7 mouse cellular contexts compared by ENCODE assay signal in the genomic region with DNA sequence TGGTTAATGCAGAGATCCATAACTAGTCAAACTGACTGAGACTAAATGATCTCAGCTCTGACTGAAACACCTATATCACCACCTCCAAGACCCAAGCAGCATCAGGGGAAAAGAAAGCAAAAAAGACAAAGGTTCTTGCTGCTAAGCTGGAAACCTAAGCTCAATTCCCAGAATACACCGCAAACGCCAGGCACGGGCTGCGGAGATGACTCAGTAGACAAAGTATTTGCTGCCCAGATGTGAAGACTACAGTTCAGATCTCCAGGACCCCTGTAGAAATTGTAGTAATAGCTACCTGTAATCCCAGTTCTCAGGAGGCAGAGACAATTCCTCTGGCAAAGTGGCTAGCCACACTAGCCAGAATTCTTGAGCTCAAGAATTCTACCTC. TPM values are rescaled to one million over a fixed set of nuclear protein-coding genes. Genes with fewer than 3 reads are reported as not detected.
DNase-seq lines count a peak whose midpoint lies in the region; ATAC-seq lines count a peak whose summit lies in the region.

No protein-coding gene starts in this region.

- 90% methylated on average over 4 of the region's 4 CpGs for WGBS in kidney, embryonic 14.5 days
- 74% methylated on average over 4 of the region's 4 CpGs for WGBS in embryonic facial prominence, embryonic 15.5 days
- WGBS in midbrain, embryonic 15.5 days, result 94% methylated on average over 4 of the region's 4 CpGs

- H3K4me3 ChIP-seq in kidney, embryonic 14.5 days (ENCODE audit: low read length), result no peak overlapping the region
- no peak overlapping the region for H3K4me3 ChIP-seq in embryonic facial prominence, embryonic 15.5 days (replicated peaks)
- peak overlapping the region; percentile 88; the same call in 1 of the 2 replicates for H3K4me3 ChIP-seq in midbrain, embryonic 15.5 days

- H3K9me3 ChIP-seq in kidney, embryonic 14.5 days (ENCODE audit: control insufficient read depth, low read length), result no peaks in the 10 kb centered on the region
- H3K9me3 ChIP-seq in embryonic facial prominence, embryonic 15.5 days (replicated peaks), result no peaks in the 10 kb centered on the region
- no peaks in the 10 kb centered on the region for H3K9me3 ChIP-seq in midbrain, embryonic 15.5 days

- H3K9ac ChIP-seq in kidney, embryonic 14.5 days (ENCODE audit: low read depth, low read length), result no peak overlapping the region
- H3K9ac ChIP-seq in embryonic facial prominence, embryonic 15.5 days, result no peak overlapping the region
- no peak overlapping the region for H3K9ac ChIP-seq in midbrain, embryonic 15.5 days

- H3K27ac ChIP-seq in kidney, embryonic 14.5 days (ENCODE audit: low read depth, low read length), result no peak overlapping the region
- no peak overlapping the region for H3K27ac ChIP-seq in embryonic facial prominence, embryonic 15.5 days (replicated peaks)
- H3K27ac ChIP-seq in midbrain, embryonic 15.5 days, result no peak overlapping the region

- ATAC-seq in kidney, embryonic 14.5 days (ENCODE audit: low FRiP score, low TSS enrichment), result no peak
- no peak for ATAC-seq in embryonic facial prominence, embryonic 15.5 days (ENCODE audit: insufficient number of reproducible peaks, low FRiP score, low TSS enrichment, low read depth)
- ATAC-seq in midbrain, embryonic 15.5 days (replicated peaks), result 0 out of 2 replicates have a peak, but pooled peaks have one; percentile 4

- peaks cover 8% of the 10 kb centered on the region for H3K4me1 ChIP-seq in kidney, embryonic 14.5 days (ENCODE audit: control insufficient read depth, insufficient read depth, low read length)
- H3K4me1 ChIP-seq in embryonic facial prominence, embryonic 15.5 days, result peaks cover 19% of the 10 kb centered on the region
- H3K4me1 ChIP-seq in midbrain, embryonic 15.5 days, result peaks cover 32% of the 10 kb centered on the region

- DNase-seq in kidney, postnatal 4 days, result no peak
- DNase-seq in NIH3T3 (ENCODE audit: low read depth), result peak; percentile 75
- DNase-seq in thymus, postnatal 36 days, result no peak
- DNase-seq in adrenal gland, postnatal 4 days (ENCODE audit: low spot score in 2 of 2), result no peak

- H3K4me2 ChIP-seq in kidney, embryonic 14.5 days (replicated peaks; ENCODE audit: low read depth, low read length), result peak overlapping the region; percentile 70; the same call in 1 of the 2 replicates
- H3K4me2 ChIP-seq in embryonic facial prominence, embryonic 15.5 days (replicated peaks), result peak overlapping the region; percentile 79; the same call in 1 of the 2 replicates
- H3K4me2 ChIP-seq in midbrain, embryonic 15.5 days, result peak overlapping the region; percentile 67

- H3K36me3 ChIP-seq in kidney, embryonic 14.5 days (ENCODE audit: control insufficient read depth, insufficient read depth, low read length), result no peaks in the 10 kb centered on the region
- no peaks in the 10 kb centered on the region for H3K36me3 ChIP-seq in embryonic facial prominence, embryonic 15.5 days
- no peaks in the 10 kb centered on the region for H3K36me3 ChIP-seq in midbrain, embryonic 15.5 days (replicated peaks)

- no peaks in the 10 kb centered on the region for H3K27me3 ChIP-seq in kidney, embryonic 14.5 days (ENCODE audit: control insufficient read depth, insufficient read depth, low read length)
- H3K27me3 ChIP-seq in embryonic facial prominence, embryonic 15.5 days, result no peaks in the 10 kb centered on the region
- no peaks in the 10 kb centered on the region for H3K27me3 ChIP-seq in midbrain, embryonic 15.5 days (replicated peaks)

RNA-seq across cellular contexts. Expression of gene Uggt1, which starts 0.3 kb away (rescaled TPM):
- 58.0 and 81.1 TPM in 2 replicates for polyA plus RNA-seq in kidney, embryonic 14.5 days (2014; fragmentation: Nextera tagmentation; extraction: Ambion mirVana)
- 56.8 and 57.2 TPM in 2 replicates for polyA plus RNA-seq in embryonic facial prominence, embryonic 15.5 days (2015; fragmentation: Nextera tagmentation; extraction: Ambion mirVana)
- polyA plus RNA-seq in midbrain, embryonic 15.5 days (2015; fragmentation: Nextera tagmentation; extraction: Ambion mirVana), result 49.4 and 51.3 TPM in 2 replicates
- 10 to 100 TPM; 53.6 to 61.0 TPM for total RNA-seq in adrenal gland, postnatal 4 days (2021)

RNA-seq across cellular contexts. Expression of gene Neurl3, which starts 29.7 kb away (rescaled TPM):
- 10.8 and 17.4 TPM in 2 replicates for polyA plus RNA-seq in kidney, embryonic 14.5 days (2014; fragmentation: Nextera tagmentation; extraction: Ambion mirVana)
- polyA plus RNA-seq in embryonic facial prominence, embryonic 15.5 days (2015; fragmentation: Nextera tagmentation; extraction: Ambion mirVana), result 1.5 and 2.2 TPM in 2 replicates
- 1.1 and 1.4 TPM in 2 replicates for polyA plus RNA-seq in midbrain, embryonic 15.5 days (2015; fragmentation: Nextera tagmentation; extraction: Ambion mirVana)
- total RNA-seq in adrenal gland, postnatal 4 days (2021), result 10 to 100 TPM in 1 of 2 experiments, 1 to 10 TPM in 1; 8.0 to 10.4 TPM
